Mouse (Mus musculus): Measurements from ENCODE around the gene Thsd4. TPM values are rescaled to one million over a fixed set of nuclear protein-coding genes. Genes with fewer than 3 reads are reported as not detected.

Gene Thsd4
- polyA plus RNA-seq, 1 experiment, result 1.9 TPM

- TF ChIP-seq POLR2A (IDR thresholded peaks at IDR 0.05; ENCODE audit: insufficient read depth, low read length) (no peak), EP300 (IDR thresholded peaks at IDR 0.05; ENCODE audit: insufficient read depth, low read depth, low read length) (no peak), CTCF (IDR thresholded peaks at IDR 0.05; ENCODE audit: low read depth, low read length) (no peak)
- H3K9ac ChIP-seq (ENCODE audit: low read depth, poor library complexity, severe bottlenecking), result no peak overlapping the region
- H3K36me3 ChIP-seq (ENCODE audit: control insufficient read depth, insufficient read depth, low read length, poor library complexity, severe bottlenecking), result no peaks in the 10 kb centered on the region
- H3K27me3 ChIP-seq (ENCODE audit: control insufficient read depth, insufficient read depth, low read length, poor library complexity, severe bottlenecking), result no peaks in the 10 kb centered on the region; the same call in 1 of the 2 replicates
- no peaks in the 10 kb centered on the region for H3K9me3 ChIP-seq (replicated peaks; ENCODE audit: control insufficient read depth, insufficient read depth, low read length, poor library complexity, severe bottlenecking)
- no peak overlapping the region for H3K27ac ChIP-seq (ENCODE audit: insufficient read depth, low read length)
- H3K4me1 ChIP-seq (ENCODE audit: control insufficient read depth, insufficient read depth, low read length), result peaks cover 2% of the 10 kb centered on the region
- no peak overlapping the region for H3K4me3 ChIP-seq (ENCODE audit: low read depth, low read length)
These were observed 495.9 kb downstream of the Thsd4 start for GRCm38 (mm10) chr9:60025919-60026318.

- TF ChIP-seq POLR2A (IDR thresholded peaks at IDR 0.05; ENCODE audit: insufficient read depth, low read length) (no peak), EP300 (IDR thresholded peaks at IDR 0.05; ENCODE audit: insufficient read depth, low read depth, low read length) (peak; percentile 90)
- H3K36me3 ChIP-seq (ENCODE audit: control insufficient read depth, insufficient read depth, low read length, poor library complexity, severe bottlenecking), result no peaks in the 10 kb centered on the region
- H3K9ac ChIP-seq (ENCODE audit: low read depth, poor library complexity, severe bottlenecking), result no peak overlapping the region
- peaks cover 2% of the 10 kb centered on the region for H3K4me1 ChIP-seq (ENCODE audit: control insufficient read depth, insufficient read depth, low read length)
- H3K9me3 ChIP-seq (replicated peaks; ENCODE audit: control insufficient read depth, insufficient read depth, low read length, poor library complexity, severe bottlenecking), result no peaks in the 10 kb centered on the region
- H3K27ac ChIP-seq (ENCODE audit: insufficient read depth, low read length), result no peak overlapping the region
- no peak overlapping the region for H3K4me3 ChIP-seq (ENCODE audit: low read depth, low read length)
- H3K27me3 ChIP-seq (ENCODE audit: control insufficient read depth, insufficient read depth, low read length, poor library complexity, severe bottlenecking), result no peaks in the 10 kb centered on the region; the same call in 1 of the 2 replicates
These were observed 496.9 kb downstream of the Thsd4 start for GRCm38 (mm10) chr9:60024971-60025370.

GRCm38 (mm10) chr9:60024545-60024944, 497.3 kb downstream of the Thsd4 start:
- Histone ChIP-seq H3K9ac (ENCODE audit: low read depth, poor library complexity, severe bottlenecking) (no peak overlapping the region), H3K9me3 (replicated peaks; ENCODE audit: control insufficient read depth, insufficient read depth, low read length, poor library complexity, severe bottlenecking) (no peaks in the 10 kb centered on the region), H3K27me3 (ENCODE audit: control insufficient read depth, insufficient read depth, low read length, poor library complexity, severe bottlenecking) (no peaks in the 10 kb centered on the region; the same call in 1 of the 2 replicates), H3K36me3 (ENCODE audit: control insufficient read depth, insufficient read depth, low read length, poor library complexity, severe bottlenecking) (no peaks in the 10 kb centered on the region), H3K4me3 (ENCODE audit: low read depth, low read length) (no peak overlapping the region), H3K4me1 (ENCODE audit: control insufficient read depth, insufficient read depth, low read length) (peaks cover 2% of the 10 kb centered on the region), H3K27ac (ENCODE audit: insufficient read depth, low read length) (no peak overlapping the region)
- TF ChIP-seq POLR2A (IDR thresholded peaks at IDR 0.05; ENCODE audit: insufficient read depth, low read length) (no peak), EP300 (IDR thresholded peaks at IDR 0.05; ENCODE audit: insufficient read depth, low read depth, low read length) (no peak), CTCF (IDR thresholded peaks at IDR 0.05; ENCODE audit: low read depth, low read length) (no peak)

- Histone ChIP-seq H3K9me3 (replicated peaks; ENCODE audit: control insufficient read depth, insufficient read depth, low read length, poor library complexity, severe bottlenecking) (no peaks in the 10 kb centered on the region), H3K9ac (ENCODE audit: low read depth, poor library complexity, severe bottlenecking) (no peak overlapping the region), H3K36me3 (ENCODE audit: control insufficient read depth, insufficient read depth, low read length, poor library complexity, severe bottlenecking) (no peaks in the 10 kb centered on the region), H3K4me1 (ENCODE audit: control insufficient read depth, insufficient read depth, low read length) (peaks cover 2% of the 10 kb centered on the region), H3K4me3 (ENCODE audit: low read depth, low read length) (no peak overlapping the region), H3K27me3 (ENCODE audit: control insufficient read depth, insufficient read depth, low read length, poor library complexity, severe bottlenecking) (no peaks in the 10 kb centered on the region; the same call in 1 of the 2 replicates), H3K27ac (ENCODE audit: insufficient read depth, low read length) (no peak overlapping the region)
- TF ChIP-seq EP300 (IDR thresholded peaks at IDR 0.05; ENCODE audit: insufficient read depth, low read depth, low read length) (no peak), POLR2A (IDR thresholded peaks at IDR 0.05; ENCODE audit: insufficient read depth, low read length) (no peak), CTCF (IDR thresholded peaks at IDR 0.05; ENCODE audit: low read depth, low read length) (no peak)
These were observed 499.5 kb downstream of the Thsd4 start for GRCm38 (mm10) chr9:60022331-60022730.

GRCm38 (mm10) chr9:60020444-60020843, 501.4 kb downstream of the Thsd4 start:
- Histone ChIP-seq H3K9ac (ENCODE audit: low read depth, poor library complexity, severe bottlenecking) (no peak overlapping the region), H3K4me3 (ENCODE audit: low read depth, low read length) (no peak overlapping the region), H3K36me3 (ENCODE audit: control insufficient read depth, insufficient read depth, low read length, poor library complexity, severe bottlenecking) (no peaks in the 10 kb centered on the region), H3K27me3 (ENCODE audit: control insufficient read depth, insufficient read depth, low read length, poor library complexity, severe bottlenecking) (no peaks in the 10 kb centered on the region), H3K9me3 (replicated peaks; ENCODE audit: control insufficient read depth, insufficient read depth, low read length, poor library complexity, severe bottlenecking) (no peaks in the 10 kb centered on the region), H3K27ac (ENCODE audit: insufficient read depth, low read length) (no peak overlapping the region), H3K4me1 (ENCODE audit: control insufficient read depth, insufficient read depth, low read length) (peaks cover 2% of the 10 kb centered on the region)
- TF ChIP-seq CTCF (IDR thresholded peaks at IDR 0.05; ENCODE audit: low read depth, low read length) (no peak), EP300 (IDR thresholded peaks at IDR 0.05; ENCODE audit: insufficient read depth, low read depth, low read length) (no peak), POLR2A (IDR thresholded peaks at IDR 0.05; ENCODE audit: insufficient read depth, low read length) (no peak)

- Histone ChIP-seq H3K9ac (ENCODE audit: low read depth, poor library complexity, severe bottlenecking) (no peak overlapping the region), H3K4me3 (ENCODE audit: low read depth, low read length) (no peak overlapping the region), H3K9me3 (replicated peaks; ENCODE audit: control insufficient read depth, insufficient read depth, low read length, poor library complexity, severe bottlenecking) (no peaks in the 10 kb centered on the region), H3K4me1 (ENCODE audit: control insufficient read depth, insufficient read depth, low read length) (no peaks in the 10 kb centered on the region), H3K36me3 (ENCODE audit: control insufficient read depth, insufficient read depth, low read length, poor library complexity, severe bottlenecking) (no peaks in the 10 kb centered on the region), H3K27ac (ENCODE audit: insufficient read depth, low read length) (no peak overlapping the region), H3K27me3 (ENCODE audit: control insufficient read depth, insufficient read depth, low read length, poor library complexity, severe bottlenecking) (no peaks in the 10 kb centered on the region)
- TF ChIP-seq POLR2A (IDR thresholded peaks at IDR 0.05; ENCODE audit: insufficient read depth, low read length), result no peak
- no peak for TF ChIP-seq EP300 (IDR thresholded peaks at IDR 0.05; ENCODE audit: insufficient read depth, low read depth, low read length)
- TF ChIP-seq CTCF (IDR thresholded peaks at IDR 0.05; ENCODE audit: low read depth, low read length), result no peak
These were observed 511.6 kb downstream of the Thsd4 start for GRCm38 (mm10) chr9:60010285-60010684.
